Mouse (Mus musculus) hematopoietic stem cell, adult 5-6 weeks (primary cell): Measurements from ENCODE around the gene Fadd. TPM values are rescaled to one million over a fixed set of nuclear protein-coding genes. Genes with fewer than 3 reads are reported as not detected.

Experiments used
- ATAC-seq, 2 experiments: fragments of 125-278 bp in 1 of 2; replicated peaks in 1 of 2; 2 replicates each; pipeline ENCODE4 v1.8.0; 2016 to 2017; ENCODE audit warnings: inconsistent platforms in 2 of 2, mild to moderate bottlenecking in 2 of 2, moderate number of reproducible peaks in 2 of 2, low read depth in 1 of 2, moderate TSS enrichment in 1 of 2; ENCODE audit not compliant: low FRiP score in 2 of 2, poor library complexity in 2 of 2, severe bottlenecking in 2 of 2, insufficient read depth in 1 of 2, low TSS enrichment in 1 of 2
- total RNA-seq: library from RNA; stranded (forward); fragments of 172-1452, 232-1000 nt; gene quantifications from 2 replicates; pipeline ENCODE4 v1.2.3, GENCODE M21; 2017

Fadd gene
- total RNA-seq, 1 experiment from 2014 or later, result 5.1 TPM

- ATAC-seq, result no peak
Measured at GRCm38 (mm10) chr7:144587291-144587690, 5.0 kb upstream of the Fadd start.

GRCm38 (mm10) chr7:144585648-144586047 is 3.4 kb upstream of the Fadd start:
- ATAC-seq, result peak in 1 of 2 experiments; percentile 21; a peak in 1 of 4 replicates

GRCm38 (mm10) chr7:144583619-144584018 is 1.4 kb upstream of the Fadd start:
- 0 out of 4 replicates have a peak, but pooled peaks of 1 of the 2 experiments have one; percentile 24 for ATAC-seq

GRCm38 (mm10) chr7:144581559-144582283 is 542 bp downstream of the Fadd start:
- ATAC-seq, result peak; percentile 64 to 77

- no peak for ATAC-seq
Measured at GRCm38 (mm10) chr7:144577876-144578275, 4.4 kb downstream of the Fadd start.

- ATAC-seq, result no peak
Measured at GRCm38 (mm10) chr7:144572234-144572633, 10.0 kb downstream of the Fadd start.

GRCm38 (mm10) chr7:144571598-144571997 is 10.7 kb downstream of the Fadd start:
- ATAC-seq, result no peak

- ATAC-seq, result no peak
Measured at GRCm38 (mm10) chr7:144569428-144569827, 12.8 kb downstream of the Fadd start.

- peak; percentile 20 to 21; a peak in 1 of 4 replicates for ATAC-seq
Measured at GRCm38 (mm10) chr7:144568091-144568490, 14.2 kb downstream of the Fadd start.

GRCm38 (mm10) chr7:144566921-144567682 is 15.2 kb downstream of the Fadd start:
- ATAC-seq, result no peak

- no peak for ATAC-seq
Measured at GRCm38 (mm10) chr7:144563456-144564155, 18.7 kb downstream of the Fadd start.

- no peak for ATAC-seq
Measured at GRCm38 (mm10) chr7:144562016-144562415, 20.2 kb downstream of the Fadd start.

- no peak; a peak in 1 of 4 replicates for ATAC-seq
Measured at GRCm38 (mm10) chr7:144560594-144560993, 21.7 kb downstream of the Fadd start.

- ATAC-seq, result no peak
Measured at GRCm38 (mm10) chr7:144558552-144558951, 23.7 kb downstream of the Fadd start.

GRCm38 (mm10) chr7:144554123-144554472 is 28.2 kb downstream of the Fadd start:
- ATAC-seq, result 0 out of 4 replicates have a peak, but pooled peaks of 1 of the 2 experiments have one; percentile 9

GRCm38 (mm10) chr7:144553237-144554122 is 28.8 kb downstream of the Fadd start, which contains the start of gene Ppfia1:
Gene Ppfia1, minus strand, starts transcription at chr7:144553729.
- peak; percentile 94 to 96 for ATAC-seq

GRCm38 (mm10) chr7:144552274-144552673 is 30.0 kb downstream of the Fadd start:
- ATAC-seq, result no peak
